Mouse (Mus musculus) induced T-regulatory cell, adult 2 months (primary cell): ENCODE data around the gene Foxq1.

Experiments used
- DNase-seq: peaks from one replicate; pipeline ENCODE4 v3.0.0-alpha.2; 2012; ENCODE audit warnings: low read depth

Gene Foxq1

GRCm38 (mm10) chr13:31572806-31573508, 17.0 kb downstream of the Foxq1 start:
- DNase-seq = no peak

- DNase-seq = no peak
Measured at GRCm38 (mm10) chr13:31574627-31575026, 18.7 kb downstream of the Foxq1 start.

- DNase-seq = no peak
Measured at GRCm38 (mm10) chr13:31576696-31577095, 20.8 kb downstream of the Foxq1 start.

- DNase-seq = no peak
Measured at GRCm38 (mm10) chr13:31577576-31577975, 21.6 kb downstream of the Foxq1 start.

- no peak for DNase-seq
Measured at GRCm38 (mm10) chr13:31578389-31578788, 22.5 kb downstream of the Foxq1 start.

- peak; percentile 11 for DNase-seq
Measured at GRCm38 (mm10) chr13:31579866-31580265, 23.9 kb downstream of the Foxq1 start.

- DNase-seq = no peak
Measured at GRCm38 (mm10) chr13:31587341-31587740, 31.4 kb downstream of the Foxq1 start.

- no peak for DNase-seq
Measured at GRCm38 (mm10) chr13:31599576-31599975, 43.6 kb downstream of the Foxq1 start.

- DNase-seq = no peak
Measured at GRCm38 (mm10) chr13:31603964-31604363, 48.0 kb downstream of the Foxq1 start.
